Comparison of ENCODE assay signal across 9 mouse cellular contexts in genomic region chr3:92050382-92051054, GRCm38 (mm10). TPM values are rescaled to one million over a fixed set of nuclear protein-coding genes. Genes with fewer than 3 reads are reported as not detected.
A peak's percentile ranks its signal among the peaks of the same experiment; 100 is the strongest.
DNase-seq lines count a peak whose midpoint lies in the region; ATAC-seq and TF ChIP-seq lines count a peak whose summit lies in the region.
"Had no signal": no experiment of that assay in that cellular context is flagged by ENCODE, and none has a peak within 500 bp of the region (broad histone marks: within the 10 kb centered on the region; RNA-seq: fewer than 3 reads in every experiment).

No protein-coding gene starts in this region.

- H3K27me3 ChIP-seq in cerebellum, adult 2 months (ENCODE audit: control insufficient read depth, insufficient read depth, low read length) = no peaks in the 10 kb centered on the region
- no peaks in the 10 kb centered on the region for H3K27me3 ChIP-seq in kidney, embryonic 16.5 days (ENCODE audit: insufficient read depth, low read length)

- no peaks in the 10 kb centered on the region for H3K4me1 ChIP-seq in cerebellum, adult 2 months (ENCODE audit: control insufficient read depth, insufficient read depth, low read length)
- H3K4me1 ChIP-seq in kidney, embryonic 16.5 days (ENCODE audit: insufficient read depth, low read length) = no peaks in the 10 kb centered on the region

- no peak overlapping the region for H3K27ac ChIP-seq in cerebellum, adult 2 months (ENCODE audit: insufficient read depth, low read length)
- no peak overlapping the region for H3K27ac ChIP-seq in kidney, embryonic 16.5 days (ENCODE audit: low read length)

- H3K4me3 ChIP-seq in cerebellum, adult 2 months (replicated peaks; ENCODE audit: insufficient read depth, low read depth, low read length) = no peak overlapping the region
- no peak overlapping the region for H3K4me3 ChIP-seq in kidney, embryonic 16.5 days (ENCODE audit: low read length)

- 50% methylated on average over 6 of the region's 6 CpGs for WGBS in cerebellum, adult 2 months
- 52% methylated on average over 6 of the region's 6 CpGs for WGBS in kidney, embryonic 16.5 days

- no peaks in the 10 kb centered on the region for H3K36me3 ChIP-seq in kidney, embryonic 16.5 days (ENCODE audit: insufficient read depth, low read length)

- H3K4me2 ChIP-seq in kidney, embryonic 16.5 days (replicated peaks; ENCODE audit: low read depth, low read length) = no peak overlapping the region

- H3K9ac ChIP-seq in kidney, embryonic 16.5 days (replicated peaks; ENCODE audit: low read length) = no peak overlapping the region

- DNase-seq in cerebellum, postnatal 10 days = peak; percentile 33 to 70
- no peak for DNase-seq in cerebellum, adult 2 months
- DNase-seq in kidney, postnatal 36 days = peak; percentile 33 to 38
- peak; percentile 49 for DNase-seq in A20 (ENCODE audit: low read depth, low spot score)
- peak; percentile 5 for DNase-seq in embryo, embryonic 11.5 days (ENCODE audit: low read depth, low spot score)
- no peak for DNase-seq in yolk sac, embryonic 10.5 days (ENCODE audit: low spot score)

- H3K9me3 ChIP-seq in kidney, embryonic 16.5 days (ENCODE audit: low read length) = no peaks in the 10 kb centered on the region

- ATAC-seq in kidney, embryonic 16.5 days (ENCODE audit: low FRiP score, low TSS enrichment) = no peak
- ATAC-seq in monocyte, adult 5-6 weeks (replicated peaks; ENCODE audit: insufficient number of reproducible peaks, low FRiP score, low TSS enrichment, poor library complexity, severe bottlenecking) = no peak

- no peak for TF ChIP-seq CTCF in cerebellum, adult 2 months (IDR thresholded peaks at IDR 0.05; ENCODE audit: borderline replicate concordance, insufficient read depth, low read depth, low read length)

- no peak for TF ChIP-seq POLR2A in cerebellum, adult 2 months (IDR thresholded peaks at IDR 0.05; ENCODE audit: borderline replicate concordance, insufficient read depth, low read length)

RNA-seq across cellular contexts. Expression of gene Lor, which starts 32.4 kb away (rescaled TPM):
- 2.3 and 2.9 TPM in 2 replicates for polyA plus RNA-seq in cerebellum, adult 2 months (2012; rRNA removed)
- polyA plus RNA-seq in kidney, embryonic 16.5 days (2015; fragmentation: Nextera tagmentation; extraction: Ambion mirVana) = 0.63 and 0.69 TPM in 2 replicates
- total RNA-seq in monocyte, adult 5-6 weeks (2017) = not detected in 3 replicates

RNA-seq across cellular contexts. Expression of gene Pglyrp3, which starts 36.1 kb away (rescaled TPM):
- not detected in 2 replicates for polyA plus RNA-seq in cerebellum, adult 2 months (2012; rRNA removed)
- not detected in 2 replicates for polyA plus RNA-seq in kidney, embryonic 16.5 days (2015; fragmentation: Nextera tagmentation; extraction: Ambion mirVana)
- total RNA-seq in monocyte, adult 5-6 weeks (2017) = not detected in 3 replicates
- total RNA-seq: left cerebral cortex, adult 18-20 months had no signal

Comparison
In these comparisons a context has a peak if more than half of its experiments do, and no peak if none do; other contexts are left out.
1. DNase-seq: peak in cerebellum, postnatal 10 days (2 of 2), kidney, postnatal 36 days (2 of 2), A20 (single experiment) and embryo, embryonic 11.5 days (single experiment); none in cerebellum, adult 2 months (0 of 2) and yolk sac, embryonic 10.5 days (single experiment).